Mouse (Mus musculus): Measurements from ENCODE around the gene Syn3. TPM values are rescaled to one million over a fixed set of nuclear protein-coding genes. Genes with fewer than 3 reads are reported as not detected.

Syn3 gene
- polyA plus RNA-seq, 1 experiment from 2014 or later, result 7.9 TPM

DNA sequence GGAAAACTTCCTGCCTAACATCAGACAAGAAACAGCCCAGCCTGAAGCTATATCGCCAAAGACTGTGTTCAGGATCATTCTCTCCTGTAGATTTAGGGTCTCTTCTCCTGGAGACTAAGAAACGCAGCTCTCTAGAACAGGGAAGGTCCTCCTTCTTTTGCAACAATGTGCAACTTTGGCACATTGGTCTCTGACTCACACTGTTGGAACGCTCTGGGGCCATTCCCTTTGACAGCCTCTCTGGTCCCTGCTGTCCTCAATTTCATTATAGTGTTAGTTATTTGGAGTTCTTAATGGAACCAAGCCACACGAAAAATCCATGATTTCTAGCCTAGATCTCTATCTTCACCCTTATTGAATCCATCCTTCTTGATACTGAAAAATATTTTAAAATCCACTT, 191.5 kb downstream of the Syn3 start:
- Histone ChIP-seq H3K9me3 (replicated peaks) (no peaks in the 10 kb centered on the region), H3K4me1 (peaks cover 15% of the 10 kb centered on the region), H3K9ac (no peak overlapping the region), H3K27me3 (0 out of 2 replicates have a peak, but pooled peaks cover 2% of the 10 kb centered on the region), H3K4me3 (no peak overlapping the region), H3K36me3 (no peaks in the 10 kb centered on the region), H3K27ac (no peak overlapping the region), H3K4me2 (replicated peaks) (no peak overlapping the region)
- 94% methylated on average over 4 of the region's 4 CpGs for WGBS
- ATAC-seq (ENCODE audit: low FRiP score), result no peak

DNA sequence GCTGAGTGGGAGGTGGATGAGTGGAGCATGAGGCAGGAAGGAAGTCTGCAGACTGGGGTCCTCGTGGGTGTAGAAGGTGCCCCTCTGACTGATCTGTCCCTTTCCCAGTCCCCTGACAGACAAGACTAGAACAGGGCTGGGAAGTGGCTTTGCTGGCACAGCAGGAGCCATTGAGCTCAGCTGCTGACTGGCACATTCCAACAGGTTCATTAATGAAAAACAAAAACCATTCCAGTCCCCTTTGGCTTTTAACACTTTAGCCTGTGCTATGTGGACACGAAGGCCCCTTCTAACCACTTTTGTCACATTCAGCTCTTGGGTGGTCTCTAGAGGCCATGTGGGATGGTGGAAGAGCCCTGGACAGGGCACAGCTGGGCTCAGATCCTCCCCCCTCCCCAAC, 194.1 kb downstream of the Syn3 start:
- H3K9me3 ChIP-seq (replicated peaks), result no peaks in the 10 kb centered on the region
- no peak overlapping the region for H3K27ac ChIP-seq
- H3K36me3 ChIP-seq, result no peaks in the 10 kb centered on the region
- H3K27me3 ChIP-seq, result peaks cover 14% of the 10 kb centered on the region
- no peak overlapping the region for H3K9ac ChIP-seq
- ATAC-seq (ENCODE audit: low FRiP score), result no peak
- 5% methylated on average over 2 of the region's 2 CpGs for WGBS
- H3K4me1 ChIP-seq, result peaks cover 22% of the 10 kb centered on the region
- H3K4me3 ChIP-seq, result no peak overlapping the region
- H3K4me2 ChIP-seq (replicated peaks), result peak overlapping the region; percentile 6; the same call in 1 of the 2 replicates

GRCm38 (mm10) chr10:86303495-86303876, 195.2 kb downstream of the Syn3 start:
- no peak for ATAC-seq (ENCODE audit: low FRiP score)
- Histone ChIP-seq H3K4me3 (no peak overlapping the region), H3K9me3 (replicated peaks) (no peaks in the 10 kb centered on the region), H3K27ac (no peak overlapping the region), H3K27me3 (peaks cover 15% of the 10 kb centered on the region), H3K4me1 (peaks cover 22% of the 10 kb centered on the region), H3K36me3 (no peaks in the 10 kb centered on the region), H3K4me2 (replicated peaks) (peak overlapping the region; percentile 85), H3K9ac (no peak overlapping the region)
- WGBS, result 63% methylated on average over 2 of the region's 2 CpGs

DNA sequence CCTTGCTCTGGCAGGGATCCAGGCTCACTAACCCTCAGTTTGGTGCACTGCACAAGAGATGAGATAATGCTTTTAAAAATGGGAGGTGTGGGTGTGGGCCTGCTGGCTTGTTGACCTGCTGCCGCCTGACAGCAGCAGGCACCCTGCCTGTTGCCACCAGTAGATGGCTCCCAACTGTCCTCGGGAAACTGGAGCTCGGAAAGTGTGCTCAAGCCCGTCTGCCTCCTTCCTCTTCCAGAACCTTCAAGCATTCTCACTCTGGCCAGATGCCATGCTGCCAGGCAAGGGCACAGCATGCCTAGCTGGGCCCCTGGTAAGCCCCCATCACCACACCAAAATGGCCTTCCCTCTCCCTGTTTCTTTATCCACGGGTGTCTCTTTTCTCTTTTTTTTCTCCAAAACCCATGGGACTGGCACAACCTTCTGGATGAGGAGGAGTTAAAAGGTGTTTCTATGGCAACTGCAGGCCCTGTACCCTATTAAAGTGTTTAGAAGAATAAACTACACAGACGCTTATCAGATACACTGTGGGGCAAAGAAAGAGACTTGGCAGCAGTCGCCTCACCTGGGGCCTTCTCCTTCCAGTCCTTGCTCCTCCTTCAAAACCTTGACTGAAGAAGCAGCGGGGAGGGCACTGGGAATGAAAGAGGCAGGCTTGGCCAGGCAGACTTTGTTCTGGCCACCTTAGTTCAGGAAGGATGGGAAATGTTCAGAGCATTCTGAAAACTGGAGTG, 195.8 kb downstream of the Syn3 start:
- Histone ChIP-seq H3K36me3 (no peaks in the 10 kb centered on the region), H3K27ac (no peak overlapping the region), H3K4me3 (peak overlapping the region; percentile 45), H3K9me3 (replicated peaks) (no peaks in the 10 kb centered on the region), H3K4me1 (peaks cover 22% of the 10 kb centered on the region), H3K9ac (no peak overlapping the region), H3K27me3 (peaks cover 15% of the 10 kb centered on the region), H3K4me2 (replicated peaks) (peak overlapping the region; percentile 85)
- no peak; the same call in 1 of the 2 replicates for ATAC-seq (ENCODE audit: low FRiP score)
- WGBS, result 21% methylated on average over 8 of the region's 8 CpGs

DNA sequence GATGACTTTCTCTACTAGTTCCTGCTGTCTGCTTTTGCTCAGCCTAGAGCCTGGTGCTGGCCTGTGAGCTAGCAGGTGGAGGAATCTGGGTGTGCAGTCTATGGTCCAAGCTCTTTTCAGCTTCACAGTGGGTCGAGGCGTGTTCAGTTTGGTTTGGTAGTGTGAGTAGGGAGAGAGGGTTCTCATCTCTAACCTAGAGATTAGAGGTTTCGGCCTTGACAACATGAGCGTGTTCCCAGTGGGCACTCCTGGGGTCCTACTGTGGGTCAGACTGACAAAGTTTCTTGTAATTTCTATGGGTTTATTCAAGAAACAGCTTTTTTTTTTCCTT, 196.4 kb downstream of the Syn3 start:
- Histone ChIP-seq H3K4me1 (peaks cover 22% of the 10 kb centered on the region), H3K27me3 (peaks cover 17% of the 10 kb centered on the region), H3K36me3 (no peaks in the 10 kb centered on the region), H3K4me2 (replicated peaks) (peak overlapping the region; percentile 85), H3K9ac (0 out of 2 replicates have a peak overlapping the region, but pooled peaks have one; percentile 2), H3K4me3 (peak overlapping the region; percentile 45), H3K27ac (no peak overlapping the region), H3K9me3 (replicated peaks) (no peaks in the 10 kb centered on the region)
- 62% methylated on average over 4 of the region's 4 CpGs for WGBS
- no peak for ATAC-seq (ENCODE audit: low FRiP score)

GRCm38 (mm10) chr10:86301593-86302317, 196.9 kb downstream of the Syn3 start:
- H3K36me3 ChIP-seq, result no peaks in the 10 kb centered on the region
- peak overlapping the region; percentile 85 for H3K4me2 ChIP-seq (replicated peaks)
- peak overlapping the region; percentile 60; the same call in 1 of the 2 replicates for H3K9ac ChIP-seq
- H3K4me3 ChIP-seq, result peak overlapping the region; percentile 45
- H3K4me1 ChIP-seq, result peaks cover 22% of the 10 kb centered on the region
- WGBS, result 28% methylated on average over 4 of the region's 4 CpGs
- H3K27me3 ChIP-seq, result peaks cover 17% of the 10 kb centered on the region
- H3K27ac ChIP-seq, result 0 out of 2 replicates have a peak overlapping the region, but pooled peaks have one; percentile 5
- ATAC-seq (ENCODE audit: low FRiP score), result no peak
- no peaks in the 10 kb centered on the region for H3K9me3 ChIP-seq (replicated peaks)

DNA sequence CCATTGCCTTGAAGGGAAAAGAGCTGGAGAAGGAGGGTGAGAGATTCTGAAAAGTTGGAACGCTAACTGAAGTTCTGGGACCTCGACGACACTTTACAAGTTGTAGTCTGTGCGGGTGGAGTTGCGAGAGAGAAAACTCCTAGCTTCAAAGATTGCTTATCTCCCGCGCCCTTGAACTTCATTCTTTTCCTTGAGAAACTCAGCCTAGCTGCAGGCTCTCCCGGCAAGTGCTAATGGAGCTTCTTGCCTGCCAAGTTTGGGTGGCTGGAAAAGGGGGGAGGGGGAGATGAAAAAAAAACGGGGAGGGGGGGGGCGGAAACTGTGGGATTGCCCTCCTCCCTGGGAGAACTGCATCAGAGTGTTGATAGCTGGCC, 197.6 kb downstream of the Syn3 start:
- Histone ChIP-seq H3K4me2 (replicated peaks) (peak overlapping the region; percentile 85), H3K36me3 (no peaks in the 10 kb centered on the region), H3K9ac (peak overlapping the region; percentile 60), H3K4me1 (peaks cover 22% of the 10 kb centered on the region), H3K27me3 (peaks cover 17% of the 10 kb centered on the region), H3K4me3 (peak overlapping the region; percentile 45), H3K9me3 (replicated peaks) (no peaks in the 10 kb centered on the region), H3K27ac (no peak overlapping the region)
- WGBS, result 3% methylated on average over 10 of the region's 10 CpGs
- ATAC-seq (ENCODE audit: low FRiP score), result no peak

GRCm38 (mm10) chr10:86300293-86301116, 198.2 kb downstream of the Syn3 start, which contains the start of gene Timp3:
TSS of gene Timp3 (plus strand) at chr10:86300372.
- Histone ChIP-seq H3K27me3 (peaks cover 17% of the 10 kb centered on the region), H3K4me1 (peaks cover 28% of the 10 kb centered on the region), H3K9ac (peak within 1 kb of the TSS; percentile 60), H3K4me2 (replicated peaks) (peak within 1 kb of the TSS; percentile 85), H3K9me3 (replicated peaks) (no peaks in the 10 kb centered on the region), H3K27ac (no peak within 1 kb of the TSS), H3K4me3 (peak within 1 kb of the TSS; percentile 45), H3K36me3 (no peaks in the 10 kb centered on the region)
- peak; percentile 88 for ATAC-seq (ENCODE audit: low FRiP score)
- WGBS, result under 1% methylated on average over 62 of the region's 65 CpGs

GRCm38 (mm10) chr10:86299795-86300194, 198.9 kb downstream of the Syn3 start:
- Histone ChIP-seq H3K27me3 (peaks cover 21% of the 10 kb centered on the region), H3K27ac (no peak overlapping the region), H3K4me1 (peaks cover 34% of the 10 kb centered on the region), H3K4me2 (replicated peaks) (peak overlapping the region; percentile 85), H3K4me3 (peak overlapping the region; percentile 45), H3K36me3 (no peaks in the 10 kb centered on the region), H3K9me3 (replicated peaks) (no peaks in the 10 kb centered on the region), H3K9ac (peak overlapping the region; percentile 60)
- no peak for ATAC-seq (ENCODE audit: low FRiP score)
- 35% methylated on average over 6 of the region's 6 CpGs for WGBS

GRCm38 (mm10) chr10:86298326-86298725, 200.4 kb downstream of the Syn3 start:
- Histone ChIP-seq H3K4me2 (replicated peaks) (no peak overlapping the region), H3K4me3 (no peak overlapping the region), H3K27ac (no peak overlapping the region), H3K36me3 (no peaks in the 10 kb centered on the region), H3K4me1 (peaks cover 28% of the 10 kb centered on the region), H3K27me3 (peaks cover 21% of the 10 kb centered on the region), H3K9ac (no peak overlapping the region), H3K9me3 (replicated peaks) (no peaks in the 10 kb centered on the region)
- 72% methylated on average over 6 of the region's 6 CpGs for WGBS
- no peak for ATAC-seq (ENCODE audit: low FRiP score)

GRCm38 (mm10) chr10:86297307-86297706, 201.4 kb downstream of the Syn3 start:
- Histone ChIP-seq H3K4me2 (replicated peaks) (no peak overlapping the region), H3K9ac (no peak overlapping the region), H3K9me3 (replicated peaks) (no peaks in the 10 kb centered on the region), H3K4me1 (peaks cover 21% of the 10 kb centered on the region), H3K4me3 (no peak overlapping the region), H3K36me3 (no peaks in the 10 kb centered on the region), H3K27me3 (peaks cover 20% of the 10 kb centered on the region), H3K27ac (no peak overlapping the region)
- no peak for ATAC-seq (ENCODE audit: low FRiP score)
- WGBS, result 87% methylated on average over 2 of the region's 2 CpGs

DNA sequence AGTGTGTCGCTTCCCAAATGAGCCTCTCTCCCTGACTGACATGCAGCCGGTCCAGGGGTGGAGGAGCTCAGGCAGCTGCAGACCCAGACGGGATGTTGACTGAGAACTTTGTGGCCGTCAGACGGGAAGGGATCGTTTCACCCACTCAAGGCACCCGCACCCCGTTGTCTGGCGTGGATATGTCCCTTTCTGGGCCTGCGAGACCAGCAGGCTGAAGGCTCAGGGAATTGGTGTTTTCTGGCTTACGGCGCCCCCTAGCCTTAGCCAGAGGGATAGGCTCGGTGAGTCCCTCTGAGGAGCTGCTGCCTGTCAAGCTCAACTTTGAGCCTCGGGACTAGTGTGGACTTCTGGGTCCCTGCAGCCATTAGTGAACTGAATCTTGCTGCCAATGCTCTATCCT, 202.6 kb downstream of the Syn3 start:
- Histone ChIP-seq H3K4me1 (peaks cover 21% of the 10 kb centered on the region), H3K4me3 (peak overlapping the region; percentile 12; the same call in 1 of the 2 replicates), H3K27me3 (peaks cover 9% of the 10 kb centered on the region; the same call in 1 of the 2 replicates), H3K27ac (no peak overlapping the region), H3K4me2 (replicated peaks) (peak overlapping the region; percentile 54), H3K9me3 (replicated peaks) (no peaks in the 10 kb centered on the region), H3K36me3 (no peaks in the 10 kb centered on the region), H3K9ac (peak overlapping the region; percentile 23)
- peak; percentile 55; the same call in 1 of the 2 replicates for ATAC-seq (ENCODE audit: low FRiP score)
- WGBS, result 4% methylated on average over 14 of the region's 14 CpGs

Measured in hindbrain, embryonic 12.5 days (tissue).